Mouse (Mus musculus) midbrain, postnatal 0 days (tissue): ENCODE measurements at regions not wholly inside any gene's neighbourhood (a gene's known extent, or its start where the extent isn't known, plus 50 kb on each side); places are given as distances from the start of the nearest gene placed in this dataset.

Experiments
- ATAC-seq: fragments of 200-750 bp; cut with Nextera tagmentation; 2 replicates; pipeline ENCODE4 v1.8.0; 2017; ENCODE audit warnings: moderate number of reproducible peaks, mild to moderate bottlenecking, moderate TSS enrichment, moderate library complexity; ENCODE audit not compliant: low FRiP score
- DNase-seq: peaks from one replicate; pipeline ENCODE4 v3.0.0-alpha.2; 2015; ENCODE audit warnings: low spot score
- H3K27ac ChIP-seq: fragments of 300-500 bp; sonication (generic); 2 replicates; pipeline ENCODE4 v1.5.1; 2014; ENCODE audit warnings: low read depth, mild to moderate bottlenecking, low read length, mixed read lengths
- H3K27me3 ChIP-seq: fragments of 300-500 bp; sonication (generic); 2 replicates; pipeline ENCODE4 v1.6.1; 2014; ENCODE audit warnings: low read length, control low read depth, mixed read lengths; ENCODE audit not compliant: insufficient read depth
- H3K36me3 ChIP-seq: fragments of 300-500 bp; sonication (generic); 2 replicates; pipeline ENCODE4 v1.6.1; 2014; ENCODE audit warnings: low read length, control low read depth, mixed read lengths; ENCODE audit not compliant: insufficient read depth
- H3K4me1 ChIP-seq: fragments of 300-500 bp; sonication (generic); 2 replicates; pipeline ENCODE4 v1.6.1; 2014; ENCODE audit warnings: mild to moderate bottlenecking, control low read depth, antibody characterized with exemption, low read length, mixed read lengths; ENCODE audit not compliant: insufficient read depth
- H3K4me2 ChIP-seq: fragments of 300-500 bp; sonication (generic); 2 replicates; pipeline ENCODE4 v1.6.1; 2014; ENCODE audit warnings: low read depth, mild to moderate bottlenecking, low read length, mixed read lengths; ENCODE audit not compliant: poor library complexity, severe bottlenecking
- H3K4me3 ChIP-seq: fragments of 300-500 bp; sonication (generic); 2 replicates; pipeline ENCODE4 v1.5.1; 2014; ENCODE audit warnings: low read depth, mild to moderate bottlenecking, low read length, moderate library complexity
- H3K9ac ChIP-seq: fragments of 300-500 bp; sonication (generic); replicated peaks from 2 replicates; pipeline ENCODE4 v1.6.1; 2014; ENCODE audit warnings: mild to moderate bottlenecking, low read length, moderate library complexity, mixed read lengths; ENCODE audit not compliant: poor library complexity, severe bottlenecking
- H3K9me3 ChIP-seq: fragments of 300-500 bp; sonication (generic); 2 replicates; pipeline ENCODE4 v1.6.1; 2016; ENCODE audit warnings: low read length, control low read depth
- CTCF ChIP-seq: IDR thresholded peaks from 2 replicates; pipeline ENCODE4 v1.5.1; 2016; ENCODE audit warnings: antibody characterized with exemption, mild to moderate bottlenecking
- WGBS: fragments of 180-500 bp; shearing (Covaris S2); extraction: QIAGEN DNeasy Blood & Tissue Kit; methylation state at CpG from one replicate; pipeline ENCODE4 v1.1.7; 2014; 5-methylcytosine and 5-hydroxymethylcytosine counted together

GRCm38 (mm10) chr4:153542631-153543031 lies 60.0 kb upstream of the Ajap1 start:
- no peak for DNase-seq
- H3K4me2 ChIP-seq, result no peak overlapping the region
- TF ChIP-seq CTCF, result no peak
- 83% methylated on average over 13 of the region's 13 CpGs for WGBS
- H3K4me3 ChIP-seq, result no peak overlapping the region
- no peak overlapping the region for H3K9ac ChIP-seq
- H3K4me1 ChIP-seq, result no peaks in the 10 kb centered on the region
- H3K27me3 ChIP-seq, result no peaks in the 10 kb centered on the region
- H3K27ac ChIP-seq, result no peak overlapping the region
- H3K36me3 ChIP-seq, result no peaks in the 10 kb centered on the region
- no peaks in the 10 kb centered on the region for H3K9me3 ChIP-seq
- no peak for ATAC-seq

GRCm38 (mm10) chr4:153543900-153544648 lies 61.5 kb upstream of the Ajap1 start:
- no peak overlapping the region for H3K4me2 ChIP-seq
- no peak overlapping the region for H3K4me3 ChIP-seq
- 0 out of 2 replicates have a peak, but pooled peaks cover 5% of the 10 kb centered on the region for H3K4me1 ChIP-seq
- TF ChIP-seq CTCF, result no peak
- ATAC-seq, result no peak
- H3K27me3 ChIP-seq, result no peaks in the 10 kb centered on the region
- no peaks in the 10 kb centered on the region for H3K9me3 ChIP-seq
- no peak overlapping the region for H3K9ac ChIP-seq
- DNase-seq, result no peak
- H3K27ac ChIP-seq, result no peak overlapping the region
- no peaks in the 10 kb centered on the region for H3K36me3 ChIP-seq
- 37% methylated on average over 24 of the region's 24 CpGs for WGBS

GRCm38 (mm10) chr4:153546709-153547108 lies 64.1 kb upstream of the Ajap1 start:
- Histone ChIP-seq H3K4me2 (no peak overlapping the region), H3K4me3 (no peak overlapping the region), H3K36me3 (no peaks in the 10 kb centered on the region), H3K9me3 (no peaks in the 10 kb centered on the region), H3K27me3 (no peaks in the 10 kb centered on the region), H3K9ac (no peak overlapping the region), H3K27ac (no peak overlapping the region), H3K4me1 (0 out of 2 replicates have a peak, but pooled peaks cover 5% of the 10 kb centered on the region)
- 82% methylated on average over 7 of the region's 7 CpGs for WGBS
- ATAC-seq, result no peak
- DNase-seq, result no peak
- TF ChIP-seq CTCF, result no peak

- H3K36me3 ChIP-seq, result no peaks in the 10 kb centered on the region
- TF ChIP-seq CTCF, result no peak
- no peak for DNase-seq
- no peak overlapping the region for H3K27ac ChIP-seq
- no peaks in the 10 kb centered on the region for H3K9me3 ChIP-seq
- H3K9ac ChIP-seq, result no peak overlapping the region
- no peaks in the 10 kb centered on the region for H3K27me3 ChIP-seq
- H3K4me1 ChIP-seq, result 0 out of 2 replicates have a peak, but pooled peaks cover 5% of the 10 kb centered on the region
- H3K4me3 ChIP-seq, result no peak overlapping the region
- WGBS, result 94% methylated on average over 5 of the region's 5 CpGs
- no peak overlapping the region for H3K4me2 ChIP-seq
- ATAC-seq, result no peak
Observed at GRCm38 (mm10) chr4:153547111-153547510, 64.5 kb upstream of the Ajap1 start.

- H3K4me1 ChIP-seq, result 0 out of 2 replicates have a peak, but pooled peaks cover 5% of the 10 kb centered on the region
- H3K9me3 ChIP-seq, result no peaks in the 10 kb centered on the region
- no peak overlapping the region for H3K4me3 ChIP-seq
- no peak overlapping the region for H3K4me2 ChIP-seq
- no peaks in the 10 kb centered on the region for H3K36me3 ChIP-seq
- 32% methylated on average over 13 of the region's 13 CpGs for WGBS
- no peak overlapping the region for H3K27ac ChIP-seq
- DNase-seq, result peak; percentile 30
- H3K9ac ChIP-seq, result no peak overlapping the region
- no peaks in the 10 kb centered on the region for H3K27me3 ChIP-seq
- ATAC-seq, result no peak
- no peak for TF ChIP-seq CTCF
Observed at GRCm38 (mm10) chr4:153547871-153548270, 65.3 kb upstream of the Ajap1 start.

- H3K4me2 ChIP-seq, result no peak overlapping the region
- H3K4me3 ChIP-seq, result no peak overlapping the region
- no peaks in the 10 kb centered on the region for H3K36me3 ChIP-seq
- H3K9ac ChIP-seq, result no peak overlapping the region
- no peak for ATAC-seq
- 0 out of 2 replicates have a peak, but pooled peaks cover 5% of the 10 kb centered on the region for H3K4me1 ChIP-seq
- no peak overlapping the region for H3K27ac ChIP-seq
- no peaks in the 10 kb centered on the region for H3K9me3 ChIP-seq
- no peak for DNase-seq
- no peak for TF ChIP-seq CTCF
- H3K27me3 ChIP-seq, result no peaks in the 10 kb centered on the region
- 92% methylated on average over 7 of the region's 7 CpGs for WGBS
Observed at GRCm38 (mm10) chr4:153551291-153551690, 68.7 kb upstream of the Ajap1 start.
